Mouse (Mus musculus) neural tube, embryonic 12.5 days (tissue): ENCODE measurements around the gene Gcc2. TPM values are rescaled to one million over a fixed set of nuclear protein-coding genes. Genes with fewer than 3 reads are reported as not detected.
"Not testable (repeated sequence)": the region's sequence is repeated elsewhere in the genome, so short reads cannot be mapped to it uniquely, and the experiment has no call there.

Source experiments
- ATAC-seq: fragments of 200-750 bp; cut with Nextera tagmentation; 2 replicates; pipeline ENCODE4 v1.8.0; 2017; ENCODE audit warnings: low read depth, mild to moderate bottlenecking, moderate TSS enrichment, moderate library complexity; ENCODE audit not compliant: low FRiP score
- H3K27ac ChIP-seq: fragments of 300-500 bp; sonication (generic); 2 replicates; pipeline ENCODE4 v1.5.1; 2016
- H3K27me3 ChIP-seq: fragments of 300-500 bp; sonication (generic); replicated peaks from 2 replicates; pipeline ENCODE4 v1.6.1; 2016; ENCODE audit warnings: mild to moderate bottlenecking
- H3K36me3 ChIP-seq: fragments of 300-500 bp; sonication (generic); 2 replicates; pipeline ENCODE4 v1.6.1; 2016; ENCODE audit warnings: mild to moderate bottlenecking
- H3K4me1 ChIP-seq: fragments of 300-500 bp; sonication (generic); 2 replicates; pipeline ENCODE4 v1.6.1; 2016
- H3K4me2 ChIP-seq: fragments of 300-500 bp; sonication (generic); replicated peaks from 2 replicates; pipeline ENCODE4 v1.6.1; 2016; ENCODE audit warnings: mild to moderate bottlenecking
- H3K4me3 ChIP-seq: fragments of 300-500 bp; sonication (generic); 2 replicates; pipeline ENCODE4 v1.5.1; 2016
- H3K9ac ChIP-seq: fragments of 300-500 bp; sonication (generic); 2 replicates; pipeline ENCODE4 v1.6.1; 2016; ENCODE audit warnings: mild to moderate bottlenecking
- H3K9me3 ChIP-seq: fragments of 300-500 bp; sonication (generic); 2 replicates; pipeline ENCODE4 v1.6.1; 2016; ENCODE audit warnings: mild to moderate bottlenecking
- WGBS: fragments of 180-500 bp; shearing (Covaris S2); methylation state at CpG from one replicate; pipeline ENCODE4 v1.1.7; 2016; 5-methylcytosine and 5-hydroxymethylcytosine counted together
- polyA plus RNA-seq: library from polyadenylated mRNA; unstranded; fragments of >200 nt; fragmentation: Nextera tagmentation; extraction: Ambion mirVana; gene quantifications from 2 replicates; pipeline ENCODE4 v1.2.1, GENCODE M21; 2016

The Gcc2 gene
- polyA plus RNA-seq, 1 experiment from 2014 or later: 56.1 TPM

DNA sequence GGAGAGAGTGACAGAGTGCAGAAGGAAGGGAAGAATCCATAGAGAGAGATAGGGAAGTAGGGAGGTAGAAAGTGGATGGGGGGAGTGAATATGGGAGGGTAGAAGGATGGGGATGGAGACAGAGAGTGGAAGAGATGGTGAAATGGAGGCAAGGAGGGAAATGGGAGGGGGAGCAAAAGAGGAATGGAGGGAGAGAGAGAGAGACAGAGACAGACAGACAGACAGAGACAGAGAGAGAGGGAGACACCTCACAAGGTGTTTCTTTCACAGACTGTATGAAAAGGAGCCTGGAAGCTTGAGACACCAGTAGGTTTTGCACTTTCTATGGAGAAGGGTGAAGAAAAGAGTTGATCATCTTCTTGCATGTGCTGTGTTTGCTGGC, 21.6 kb upstream of the Gcc2 start:
- not testable (repeated sequence) for H3K4me2 ChIP-seq, H3K9ac ChIP-seq, H3K4me1 ChIP-seq, ATAC-seq, H3K36me3 ChIP-seq, H3K27me3 ChIP-seq, H3K4me3 ChIP-seq, H3K27ac ChIP-seq
- H3K9me3 ChIP-seq: peaks cover 28% of the 10 kb centered on the region

DNA sequence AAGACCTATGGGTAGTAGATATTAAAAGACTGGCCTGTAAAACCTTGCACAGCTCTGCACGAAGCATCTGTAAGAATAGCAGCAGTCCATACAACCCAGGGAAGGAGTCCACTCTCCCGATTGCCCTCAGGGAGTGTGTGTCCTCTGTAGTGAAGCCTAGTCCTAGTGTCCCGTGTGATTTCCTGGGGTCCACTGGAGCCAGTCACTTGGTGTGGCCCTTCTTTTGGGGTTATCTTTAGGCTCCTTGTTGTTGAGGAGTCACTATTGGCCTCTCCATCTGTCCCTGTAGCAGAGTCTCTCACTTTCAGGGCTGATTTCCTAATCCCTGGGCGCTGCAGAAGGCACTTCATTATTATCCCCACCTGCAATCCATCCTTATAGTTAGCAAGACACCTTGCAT, 20.3 kb upstream of the Gcc2 start:
- not testable (repeated sequence) for H3K4me1 ChIP-seq, H3K27ac ChIP-seq, H3K36me3 ChIP-seq, H3K4me3 ChIP-seq, H3K27me3 ChIP-seq, H3K4me2 ChIP-seq, ATAC-seq, H3K9ac ChIP-seq
- peaks cover 28% of the 10 kb centered on the region for H3K9me3 ChIP-seq
- 85% methylated on average over 4 of the region's 4 CpGs for WGBS

- 90% methylated on average over 10 of the region's 10 CpGs for WGBS
- no peak within 1 kb of the TSS for H3K27ac ChIP-seq
- no peaks in the 10 kb centered on the region for H3K4me1 ChIP-seq
- no peaks in the 10 kb centered on the region for H3K27me3 ChIP-seq
- H3K9me3 ChIP-seq: peaks cover 26% of the 10 kb centered on the region
- no peak within 1 kb of the TSS for H3K9ac ChIP-seq
- H3K4me2 ChIP-seq: no peak within 1 kb of the TSS
- no peaks in the 10 kb centered on the region for H3K36me3 ChIP-seq
- H3K4me3 ChIP-seq: no peak within 1 kb of the TSS
- no peak for ATAC-seq
Measured at GRCm38 (mm10) chr10:58236613-58237012, 18.7 kb upstream of the Gcc2 start, which contains the start of gene Gm4981. Gm4981 (minus strand) TSS chr10:58236701.

- not testable (repeated sequence) for H3K4me2 ChIP-seq, H3K4me3 ChIP-seq
- 86% methylated on average over 8 of the region's 8 CpGs for WGBS
Measured at GRCm38 (mm10) chr10:58238984-58239740, 16.1 kb upstream of the Gcc2 start.

GRCm38 (mm10) chr10:58249535-58249934, 5.8 kb upstream of the Gcc2 start:
- Histone ChIP-seq H3K4me1 (0 out of 2 replicates have a peak, but pooled peaks cover under 1% of the 10 kb centered on the region), H3K4me2 (no peak overlapping the region), H3K9ac (no peak overlapping the region), H3K36me3 (no peaks in the 10 kb centered on the region), H3K27ac (no peak overlapping the region), H3K9me3 (no peaks in the 10 kb centered on the region), H3K27me3 (no peaks in the 10 kb centered on the region), H3K4me3 (no peak overlapping the region)
- WGBS: 23% methylated on average over 1 of the region's 1 CpGs
- ATAC-seq: no peak

More at GRCm38 (mm10) chr10:58238984-58239740, 16.1 kb upstream of the Gcc2 start:
- H3K4me1 ChIP-seq, H3K27me3 ChIP-seq, H3K36me3 ChIP-seq, H3K9ac ChIP-seq, H3K27ac ChIP-seq: not testable (repeated sequence)
- ATAC-seq: peak; percentile 83
- peaks cover 12% of the 10 kb centered on the region for H3K9me3 ChIP-seq

DNA sequence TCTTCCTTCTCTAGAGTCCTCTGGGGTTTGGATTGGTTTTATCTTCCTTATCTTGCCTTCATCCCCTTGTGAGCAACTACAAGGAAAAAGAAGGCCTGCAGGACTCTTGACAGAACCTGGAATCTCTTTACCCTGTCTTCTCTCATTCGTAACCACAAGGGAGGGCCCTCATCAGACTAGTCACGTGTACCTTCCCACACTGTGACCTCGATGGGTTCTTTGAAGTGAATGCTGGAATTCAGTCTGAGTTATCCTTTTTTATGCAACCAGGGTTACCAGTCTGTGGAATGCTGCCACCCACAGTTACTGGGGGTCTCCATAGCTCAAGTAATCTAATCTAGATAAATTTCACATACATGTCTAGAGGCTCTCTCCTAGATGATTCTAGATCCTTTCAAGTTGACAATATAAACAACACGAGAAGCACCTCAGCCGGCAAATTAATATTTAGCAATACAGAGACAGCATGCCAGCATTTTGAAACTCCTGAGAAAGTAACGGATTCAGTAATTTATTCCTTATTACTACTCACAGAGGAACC, 592 bp upstream of the Gcc2 start:
- no peaks in the 10 kb centered on the region for H3K27me3 ChIP-seq
- H3K9ac ChIP-seq: 0 out of 2 replicates have a peak overlapping the region, but pooled peaks have one; percentile 77
- 40% methylated on average over 6 of the region's 6 CpGs for WGBS
- H3K4me2 ChIP-seq: peak overlapping the region; percentile 64
- peak overlapping the region; percentile 70 for H3K4me3 ChIP-seq
- no peak overlapping the region for H3K27ac ChIP-seq
- H3K36me3 ChIP-seq: peaks cover 11% of the 10 kb centered on the region; the same call in 1 of the 2 replicates
- peak; percentile 37; the same call in 1 of the 2 replicates for ATAC-seq
- peaks cover 3% of the 10 kb centered on the region; the same call in 1 of the 2 replicates for H3K4me1 ChIP-seq
- no peaks in the 10 kb centered on the region for H3K9me3 ChIP-seq

GRCm38 (mm10) chr10:58255954-58256353, 657 bp downstream of the Gcc2 start:
- H3K27me3 ChIP-seq: no peaks in the 10 kb centered on the region
- H3K36me3 ChIP-seq: peaks cover 16% of the 10 kb centered on the region; the same call in 1 of the 2 replicates
- H3K4me2 ChIP-seq: peak overlapping the region; percentile 64
- H3K4me1 ChIP-seq: peaks cover 3% of the 10 kb centered on the region; the same call in 1 of the 2 replicates
- H3K4me3 ChIP-seq: peak overlapping the region; percentile 70
- ATAC-seq: no peak
- WGBS: 16% methylated on average over 4 of the region's 4 CpGs
- no peaks in the 10 kb centered on the region for H3K9me3 ChIP-seq
- peak overlapping the region; percentile 77 for H3K9ac ChIP-seq
- H3K27ac ChIP-seq: no peak overlapping the region

GRCm38 (mm10) chr10:58258466-58258865, 3.2 kb downstream of the Gcc2 start:
- H3K36me3 ChIP-seq: peaks cover 29% of the 10 kb centered on the region
- ATAC-seq: no peak
- H3K27ac ChIP-seq: no peak overlapping the region
- 83% methylated on average over 5 of the region's 5 CpGs for WGBS
- no peaks in the 10 kb centered on the region for H3K9me3 ChIP-seq
- H3K27me3 ChIP-seq: no peaks in the 10 kb centered on the region
- H3K4me1 ChIP-seq: peaks cover 3% of the 10 kb centered on the region; the same call in 1 of the 2 replicates
- H3K4me2 ChIP-seq: no peak overlapping the region
- H3K4me3 ChIP-seq: no peak overlapping the region
- no peak overlapping the region for H3K9ac ChIP-seq

DNA sequence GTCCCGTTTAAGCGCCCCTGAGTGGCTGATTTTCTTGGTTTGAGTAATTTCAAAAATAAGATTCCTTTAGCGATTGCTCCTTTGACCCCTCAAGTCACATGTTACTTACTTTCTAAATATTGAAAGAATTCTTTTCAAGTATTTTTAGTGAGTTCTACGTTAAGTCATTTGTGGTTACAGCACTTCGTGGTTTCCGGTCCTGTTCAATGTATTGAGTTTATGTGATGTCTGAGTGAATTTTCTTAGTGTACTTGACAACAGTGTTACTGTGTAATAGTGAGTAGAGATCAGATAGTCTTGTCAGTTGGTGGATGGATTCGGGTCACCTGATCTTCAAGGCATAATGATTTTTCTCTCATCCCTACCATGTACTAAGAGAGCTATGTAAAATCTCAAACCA, 26.9 kb downstream of the Gcc2 start:
- Histone ChIP-seq H3K36me3 (peaks cover 51% of the 10 kb centered on the region), H3K27me3 (no peaks in the 10 kb centered on the region), H3K4me1 (no peaks in the 10 kb centered on the region), H3K4me2 (no peak overlapping the region), H3K9ac (no peak overlapping the region), H3K27ac (no peak overlapping the region), H3K4me3 (no peak overlapping the region), H3K9me3 (no peaks in the 10 kb centered on the region)
- no peak for ATAC-seq
- 94% methylated on average over 7 of the region's 7 CpGs for WGBS

DNA sequence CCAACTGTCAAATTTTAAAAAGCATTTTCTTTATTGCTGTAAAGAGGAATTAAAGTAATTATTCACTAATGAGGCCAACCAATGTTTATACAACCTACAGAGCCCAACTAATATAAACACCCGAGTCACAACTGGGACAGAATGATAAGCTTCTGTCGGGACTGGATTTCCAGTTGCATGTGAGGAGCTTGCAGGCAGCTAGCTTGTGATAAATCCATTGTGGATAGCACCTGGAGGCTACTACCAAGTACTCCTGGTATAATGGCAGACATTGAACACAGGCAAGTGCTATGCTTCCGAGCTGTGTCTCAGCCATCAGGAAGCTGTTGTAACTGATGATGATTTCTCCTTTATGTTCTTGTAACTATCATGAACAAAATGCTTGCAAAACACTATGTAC, 35.4 kb downstream of the Gcc2 start:
- no peaks in the 10 kb centered on the region for H3K27me3 ChIP-seq
- H3K27ac ChIP-seq: no peak overlapping the region
- H3K4me2 ChIP-seq: no peak overlapping the region
- H3K4me3 ChIP-seq: no peak overlapping the region
- H3K36me3 ChIP-seq: peaks cover 80% of the 10 kb centered on the region
- no peak for ATAC-seq
- H3K9ac ChIP-seq: no peak overlapping the region
- 89% methylated on average over 3 of the region's 3 CpGs for WGBS
- no peaks in the 10 kb centered on the region for H3K9me3 ChIP-seq
- H3K4me1 ChIP-seq: no peaks in the 10 kb centered on the region

GRCm38 (mm10) chr10:58294246-58294645, 38.9 kb downstream of the Gcc2 start:
- no peak for ATAC-seq
- Histone ChIP-seq H3K9me3 (no peaks in the 10 kb centered on the region), H3K36me3 (peaks cover 84% of the 10 kb centered on the region), H3K27me3 (no peaks in the 10 kb centered on the region), H3K4me3 (no peak overlapping the region), H3K9ac (no peak overlapping the region), H3K27ac (no peak overlapping the region), H3K4me1 (no peaks in the 10 kb centered on the region), H3K4me2 (no peak overlapping the region)
- WGBS: 92% methylated on average over 3 of the region's 3 CpGs

DNA sequence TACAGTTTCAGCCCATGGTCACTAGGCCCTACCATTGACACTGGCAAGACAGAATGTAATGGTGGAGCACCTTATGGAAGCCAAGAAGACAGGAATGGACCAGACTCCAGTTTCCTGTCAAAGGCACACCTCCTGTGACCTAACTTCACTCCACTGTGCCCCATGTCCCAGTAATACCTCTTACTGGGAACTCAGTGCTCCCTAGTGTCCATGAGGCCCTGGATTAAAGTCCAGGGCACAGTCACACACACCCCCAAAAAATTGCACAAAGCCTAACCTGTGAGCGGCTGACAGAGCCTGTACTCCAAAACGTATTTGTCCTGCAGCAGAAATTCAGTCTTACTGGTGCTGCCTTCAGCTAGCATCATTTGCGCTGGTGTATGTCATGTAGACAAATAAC, 40.3 kb downstream of the Gcc2 start:
- peaks cover 78% of the 10 kb centered on the region for H3K36me3 ChIP-seq
- H3K4me3 ChIP-seq: no peak overlapping the region
- H3K27me3 ChIP-seq: no peaks in the 10 kb centered on the region
- no peak overlapping the region for H3K9ac ChIP-seq
- no peak for ATAC-seq
- no peak overlapping the region for H3K4me2 ChIP-seq
- H3K9me3 ChIP-seq: no peaks in the 10 kb centered on the region
- no peaks in the 10 kb centered on the region for H3K4me1 ChIP-seq
- no peak overlapping the region for H3K27ac ChIP-seq
- WGBS: 94% methylated on average over 3 of the region's 3 CpGs

DNA sequence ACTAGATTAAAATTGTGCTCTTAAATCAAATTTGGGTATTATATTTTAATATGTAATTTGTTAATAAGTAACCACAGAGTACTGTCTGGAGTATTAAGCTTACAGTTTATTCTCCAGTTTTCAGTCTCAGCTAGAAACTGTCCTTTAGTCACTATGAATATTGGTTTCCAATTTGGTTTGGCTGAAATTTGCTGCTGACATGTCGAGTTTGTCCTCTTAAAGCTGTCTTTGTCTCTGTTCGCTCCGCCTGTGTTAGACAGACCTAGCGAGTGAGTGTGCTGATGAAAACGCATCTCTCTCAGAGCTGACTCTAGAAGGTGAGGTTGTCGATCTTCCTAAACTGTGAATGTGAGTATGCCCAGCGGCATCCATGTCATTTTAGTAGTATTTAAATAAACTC, 49.7 kb downstream of the Gcc2 start:
- no peaks in the 10 kb centered on the region for H3K27me3 ChIP-seq
- no peak overlapping the region for H3K4me3 ChIP-seq
- no peak overlapping the region for H3K4me2 ChIP-seq
- H3K9me3 ChIP-seq: no peaks in the 10 kb centered on the region
- no peak overlapping the region for H3K27ac ChIP-seq
- no peak overlapping the region for H3K9ac ChIP-seq
- H3K36me3 ChIP-seq: peaks cover 37% of the 10 kb centered on the region
- WGBS: 97% methylated on average over 7 of the region's 7 CpGs
- no peaks in the 10 kb centered on the region for H3K4me1 ChIP-seq
- no peak for ATAC-seq
